Mouse (Mus musculus) C2C12 (cell line): ENCODE measurements around the gene Ttll11. TPM values are rescaled to one million over a fixed set of nuclear protein-coding genes. Genes with fewer than 3 reads are reported as not detected.

ENCODE experiments used
- H3K27me3 ChIP-seq: one replicate; pipeline ENCODE4 v1.6.1; 2011; ENCODE audit not compliant: control insufficient read depth, insufficient read depth, insufficient read length
- H3K36me3 ChIP-seq: one replicate; pipeline ENCODE4 v1.6.1; 2011; ENCODE audit not compliant: control insufficient read depth, insufficient read depth
- H3K4me3 ChIP-seq: one replicate; pipeline ENCODE4 v1.5.1; 2011; ENCODE audit warnings: mild to moderate bottlenecking, control low read depth; ENCODE audit not compliant: poor library complexity, insufficient read depth, severe bottlenecking
- H3K79me2 ChIP-seq: one replicate; pipeline ENCODE4 v1.6.1; 2011; ENCODE audit not compliant: control insufficient read depth, insufficient read depth
- H3K79me3 ChIP-seq: one replicate; pipeline ENCODE4 v1.6.1; 2011; ENCODE audit warnings: low read depth, control low read depth
- H3ac ChIP-seq: one replicate; pipeline ENCODE3; 2011; ENCODE audit warnings: low read depth; ENCODE audit not compliant: control insufficient read depth, insufficient read length
- CEBPB ChIP-seq: IDR thresholded peaks from one replicate; pipeline ENCODE4 v1.6.1; 2011; ENCODE audit warnings: low read depth, mild to moderate bottlenecking, control low read depth, moderate library complexity
- CTCF ChIP-seq: IDR thresholded peaks from one replicate; pipeline ENCODE4 v1.5.1; 2011; ENCODE audit not compliant: control insufficient read depth, insufficient read depth, insufficient read length
- FOSL1 ChIP-seq: IDR thresholded peaks from one replicate; pipeline ENCODE4 v1.8.0; 2011; ENCODE audit warnings: mild to moderate bottlenecking, low read length; ENCODE audit not compliant: poor library complexity, insufficient read depth, severe bottlenecking
- MAX ChIP-seq: IDR thresholded peaks from one replicate; pipeline ENCODE4 v1.6.1; 2011; ENCODE audit warnings: mild to moderate bottlenecking, control low read depth
- MYOD1 ChIP-seq: IDR thresholded peaks from one replicate; pipeline ENCODE4 v1.6.1; 2011; ENCODE audit warnings: low read depth; ENCODE audit not compliant: control insufficient read depth, insufficient read length
- MYOG ChIP-seq: IDR thresholded peaks from one replicate; pipeline ENCODE4 v1.6.1; 2011; ENCODE audit not compliant: control insufficient read depth, insufficient read length; ENCODE audit errors: extremely low read depth
- USF1 ChIP-seq: IDR thresholded peaks from one replicate; pipeline ENCODE4 v1.6.1; 2011; ENCODE audit warnings: low read depth, mild to moderate bottlenecking, control low read depth, moderate library complexity
- polyA plus RNA-seq: library from polyadenylated mRNA; unstranded; fragments of >200 nt; fragmentation: generic; extraction: Trizol; gene quantifications from one replicate; pipeline ENCODE4 v1.2.1, GENCODE M21; 2012; ENCODE audit warnings: missing spikeins

Gene Ttll11
- polyA plus RNA-seq, 1 experiment: 7.0 TPM

- no peaks in the 10 kb centered on the region for H3K79me2 ChIP-seq
- no peak overlapping the region for H3ac ChIP-seq
- TF ChIP-seq MAX: no peak
- no peak for TF ChIP-seq MYOD1
- TF ChIP-seq FOSL1: no peak
- TF ChIP-seq MYOG: no peak
- no peak for TF ChIP-seq CEBPB
- TF ChIP-seq CTCF: no peak
- TF ChIP-seq USF1: no peak
- H3K79me3 ChIP-seq: no peaks in the 10 kb centered on the region
- H3K4me3 ChIP-seq: no peak overlapping the region
- no peaks in the 10 kb centered on the region for H3K27me3 ChIP-seq
- no peaks in the 10 kb centered on the region for H3K36me3 ChIP-seq
Measured at GRCm38 (mm10) chr2:35849632-35850230, 130.0 kb downstream of the Ttll11 start.

GRCm38 (mm10) chr2:35845611-35846504 is 133.9 kb downstream of the Ttll11 start:
- Histone ChIP-seq H3K36me3 (no peaks in the 10 kb centered on the region), H3K79me3 (no peaks in the 10 kb centered on the region), H3K79me2 (no peaks in the 10 kb centered on the region), H3K4me3 (no peak overlapping the region), H3K27me3 (no peaks in the 10 kb centered on the region), H3ac (no peak overlapping the region)
- TF ChIP-seq FOSL1 (no peak), MAX (no peak), MYOG (no peak), CTCF (no peak), CEBPB (no peak), USF1 (no peak), MYOD1 (no peak)

GRCm38 (mm10) chr2:35843896-35844690 is 135.6 kb downstream of the Ttll11 start:
- no peak overlapping the region for H3ac ChIP-seq
- H3K79me3 ChIP-seq: no peaks in the 10 kb centered on the region
- no peaks in the 10 kb centered on the region for H3K36me3 ChIP-seq
- H3K79me2 ChIP-seq: no peaks in the 10 kb centered on the region
- H3K27me3 ChIP-seq: no peaks in the 10 kb centered on the region
- no peak overlapping the region for H3K4me3 ChIP-seq
- TF ChIP-seq MAX (no peak), CEBPB (no peak), FOSL1 (no peak), MYOG (no peak), USF1 (no peak), MYOD1 (no peak), CTCF (no peak)

- no peak overlapping the region for H3K4me3 ChIP-seq
- H3ac ChIP-seq: no peak overlapping the region
- TF ChIP-seq MYOG (no peak), FOSL1 (no peak), MYOD1 (no peak), CEBPB (no peak), CTCF (no peak), USF1 (no peak), MAX (no peak)
- no peaks in the 10 kb centered on the region for H3K36me3 ChIP-seq
- H3K27me3 ChIP-seq: no peaks in the 10 kb centered on the region
- H3K79me2 ChIP-seq: no peaks in the 10 kb centered on the region
- H3K79me3 ChIP-seq: no peaks in the 10 kb centered on the region
Measured at GRCm38 (mm10) chr2:35842780-35843474, 136.8 kb downstream of the Ttll11 start.
